Mouse (Mus musculus): ENCODE results near the gene Hnrnpr. TPM values are rescaled to one million over a fixed set of nuclear protein-coding genes. Genes with fewer than 3 reads are reported as not detected.

The Hnrnpr gene
- 208 to 281 TPM (median 261 TPM) in 3 replicates for total RNA-seq (2017)

DNA sequence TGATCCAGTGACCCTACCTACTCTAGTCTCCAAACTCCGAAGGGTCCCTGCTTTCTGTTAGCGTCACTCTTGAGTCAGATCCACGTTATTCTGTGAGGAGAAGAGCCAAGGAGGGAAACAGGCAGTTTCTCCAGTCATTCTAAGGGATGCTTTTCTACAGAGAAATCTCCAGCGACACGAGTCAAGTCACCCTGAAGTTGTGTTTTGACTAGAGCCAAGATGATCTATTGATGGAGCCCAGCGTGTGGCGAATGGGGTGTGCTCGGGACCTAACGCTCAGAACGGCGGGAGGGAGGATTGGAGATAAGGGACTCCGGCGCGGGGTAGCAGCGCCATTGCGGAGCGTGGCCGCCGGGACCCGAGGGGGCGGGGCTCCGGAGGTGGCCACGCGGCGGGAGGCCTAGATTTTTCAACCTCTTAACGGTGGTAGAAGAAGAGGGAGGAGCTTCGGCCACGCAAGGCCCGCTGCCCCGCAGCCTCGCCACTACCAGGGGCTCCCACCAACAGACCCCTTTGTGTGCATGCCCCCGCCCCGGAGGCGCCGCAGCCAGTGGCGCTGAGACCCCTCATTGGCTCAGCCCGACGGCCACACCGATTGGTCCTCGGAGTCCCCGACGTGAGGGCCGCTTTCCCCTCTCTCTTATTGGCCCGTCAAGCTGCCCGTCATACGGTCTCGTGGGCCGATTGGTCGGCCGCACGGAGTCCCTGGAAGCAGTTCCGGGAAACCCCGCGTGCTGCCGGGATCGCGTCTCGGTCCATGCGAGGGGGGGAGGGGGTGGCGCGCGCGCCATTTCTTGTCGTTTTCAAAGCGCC, at the start of gene Hnrnpr:
Hnrnpr (plus strand) TSS at position 714 of the 813 bp plus-strand sequence.
- peak; percentile 100 for ATAC-seq (replicated peaks; ENCODE audit: insufficient number of reproducible peaks, low FRiP score, low TSS enrichment, poor library complexity, severe bottlenecking)

DNA sequence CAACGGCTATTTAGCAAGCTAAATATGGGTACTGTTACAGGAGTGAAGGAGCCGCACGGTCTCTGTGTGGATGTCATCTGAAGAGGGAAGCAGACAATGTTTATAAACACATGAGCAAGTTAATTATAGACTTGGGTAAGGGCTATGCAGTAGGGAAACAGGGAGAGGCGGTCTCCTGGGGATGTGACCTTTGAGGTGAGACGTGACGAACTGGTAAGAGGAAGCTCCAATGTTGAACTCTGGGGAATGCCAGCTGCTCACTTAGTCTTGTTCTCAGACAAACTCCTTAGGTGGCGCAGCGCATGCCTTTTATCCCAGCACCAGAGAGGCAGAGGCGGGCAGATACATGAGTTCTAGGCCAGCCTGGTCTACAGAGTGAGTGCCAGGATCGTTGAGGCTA, 48.8 kb upstream of the Hnrnpr start:
- peak; percentile 80 for ATAC-seq (replicated peaks; ENCODE audit: insufficient number of reproducible peaks, low FRiP score, low TSS enrichment, poor library complexity, severe bottlenecking)

DNA sequence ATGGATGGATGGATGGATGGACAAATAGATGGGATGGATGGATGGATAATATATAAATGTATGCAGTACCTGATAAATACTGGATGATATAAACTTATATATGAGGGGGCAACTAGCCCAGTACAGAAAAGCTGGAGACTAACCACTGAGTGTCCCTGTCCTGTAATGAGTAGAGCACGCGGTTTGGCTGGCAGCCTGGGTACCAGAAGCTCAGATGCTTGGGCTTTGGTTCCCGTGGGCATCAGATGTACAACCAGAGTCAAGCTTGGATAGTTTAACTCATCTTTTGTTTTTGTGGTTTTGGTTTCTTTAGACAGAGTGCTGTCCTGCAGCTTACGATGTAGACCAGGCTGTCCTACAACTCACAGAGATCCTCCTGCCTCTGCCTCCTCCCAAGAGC, 47.2 kb upstream of the Hnrnpr start:
- no peak for ATAC-seq (replicated peaks; ENCODE audit: insufficient number of reproducible peaks, low FRiP score, low TSS enrichment, poor library complexity, severe bottlenecking)

DNA sequence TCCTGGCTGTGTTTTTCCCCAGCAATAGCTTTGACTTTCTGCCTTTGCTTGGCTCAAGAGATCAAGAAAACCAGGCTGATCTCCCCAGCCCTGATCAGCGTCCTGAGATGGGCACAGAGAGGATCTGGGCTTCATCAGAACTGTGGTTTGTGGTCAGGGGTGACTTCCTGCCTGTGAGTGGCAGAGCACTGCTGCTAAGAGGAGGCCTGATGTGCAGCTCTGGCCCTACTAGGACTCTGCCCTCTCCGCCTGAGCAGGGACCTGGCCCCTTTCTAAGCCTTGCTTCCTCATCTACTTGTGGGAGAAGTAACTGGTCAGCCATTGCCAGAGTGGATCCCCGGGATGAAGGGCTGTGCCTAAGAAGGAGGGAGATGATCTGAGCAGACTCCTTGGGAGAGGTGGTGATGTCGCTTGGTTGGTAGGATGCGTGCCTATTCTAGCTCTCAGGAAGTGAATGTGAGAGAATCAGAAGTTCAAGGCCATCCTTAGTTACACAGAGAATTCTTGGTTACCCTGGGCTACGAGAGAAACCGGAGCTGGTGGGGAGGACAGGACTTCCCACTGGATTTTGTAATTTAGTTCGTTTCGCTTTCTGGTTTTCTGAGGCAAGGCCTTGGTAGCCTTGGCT, 43.9 kb upstream of the Hnrnpr start:
- peak; percentile 94 for ATAC-seq (replicated peaks; ENCODE audit: insufficient number of reproducible peaks, low FRiP score, low TSS enrichment, poor library complexity, severe bottlenecking)

DNA sequence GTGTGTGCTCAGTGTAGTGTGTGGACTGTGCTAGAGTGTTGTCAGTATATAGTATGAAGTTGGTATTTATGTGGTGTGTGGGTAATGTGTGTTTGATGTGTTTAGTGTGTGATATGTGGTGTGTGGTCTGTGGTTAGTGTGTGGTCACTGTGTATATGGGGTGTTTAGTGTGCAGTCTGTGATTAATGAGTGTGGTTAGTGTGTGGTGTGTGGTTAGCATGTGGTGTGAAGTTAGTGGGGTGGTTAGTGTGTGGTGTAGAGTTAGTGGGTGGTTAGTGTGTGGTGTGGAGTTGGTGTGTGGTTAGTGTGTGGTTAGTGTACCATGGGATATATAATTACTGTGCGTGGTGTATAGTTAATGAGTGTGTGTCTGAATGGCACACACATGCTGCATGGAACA, 41.8 kb upstream of the Hnrnpr start:
- ATAC-seq (replicated peaks; ENCODE audit: insufficient number of reproducible peaks, low FRiP score, low TSS enrichment, poor library complexity, severe bottlenecking) = no peak

DNA sequence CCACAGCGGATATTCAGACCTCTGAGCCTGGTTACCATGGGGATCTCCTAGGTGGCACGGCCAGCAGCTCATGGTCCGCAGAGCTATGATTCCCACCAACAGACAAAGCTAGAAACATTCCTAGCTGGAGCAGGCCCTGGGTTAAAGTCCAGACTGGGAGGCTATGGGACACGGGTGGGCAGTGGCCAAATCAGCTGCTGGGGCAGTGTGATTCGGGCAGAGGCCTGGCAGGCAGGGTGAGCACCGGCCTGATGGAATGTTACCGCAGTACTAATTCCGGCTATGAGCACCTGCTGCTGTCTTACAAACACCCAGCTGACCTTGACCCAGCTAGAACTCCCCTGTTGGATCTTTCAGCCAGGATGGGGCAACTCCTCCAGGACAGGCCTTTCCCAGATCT, 40.1 kb upstream of the Hnrnpr start:
- no peak for ATAC-seq (replicated peaks; ENCODE audit: insufficient number of reproducible peaks, low FRiP score, low TSS enrichment, poor library complexity, severe bottlenecking)

DNA sequence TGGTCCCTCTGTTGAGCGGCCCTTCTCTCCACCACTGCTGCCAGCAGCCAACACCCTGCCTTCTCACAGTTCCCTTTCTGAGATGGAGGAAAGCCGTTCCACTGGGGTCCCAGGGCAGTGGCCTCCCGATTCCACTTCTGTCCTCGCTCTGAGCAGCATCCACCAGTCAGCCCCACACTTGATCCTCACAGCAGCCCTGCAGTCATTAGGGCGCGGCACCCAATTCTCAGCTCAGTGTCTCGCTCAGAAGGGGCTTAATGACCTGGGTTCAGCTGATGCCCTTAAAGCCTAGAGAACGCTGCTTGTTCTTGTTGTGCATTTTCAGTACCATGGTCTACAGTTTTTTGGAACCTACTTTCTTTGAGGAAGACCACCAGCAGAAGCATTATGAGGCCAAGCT, 29.6 kb upstream of the Hnrnpr start:
- ATAC-seq (replicated peaks; ENCODE audit: insufficient number of reproducible peaks, low FRiP score, low TSS enrichment, poor library complexity, severe bottlenecking) = no peak

DNA sequence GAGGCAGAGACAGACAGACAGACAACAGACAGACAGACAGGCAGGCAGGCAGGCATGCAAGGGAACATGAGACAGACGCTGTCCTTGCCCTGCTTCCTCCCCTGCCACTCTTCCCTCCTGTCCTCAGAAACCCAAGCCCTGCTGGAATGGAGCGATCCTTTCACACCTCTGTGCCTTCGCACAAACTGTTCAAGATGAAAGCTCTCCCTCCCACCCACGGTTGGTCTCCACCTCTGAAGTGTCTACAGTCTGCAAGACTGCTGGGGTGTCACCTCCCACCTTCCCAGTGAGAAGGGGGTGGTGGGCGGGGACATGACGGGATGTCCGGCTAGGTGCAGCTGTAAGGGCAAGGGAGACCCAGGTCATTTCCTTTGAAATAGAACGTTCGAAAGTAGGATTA, 29.1 kb upstream of the Hnrnpr start:
- ATAC-seq (replicated peaks; ENCODE audit: insufficient number of reproducible peaks, low FRiP score, low TSS enrichment, poor library complexity, severe bottlenecking) = no peak

DNA sequence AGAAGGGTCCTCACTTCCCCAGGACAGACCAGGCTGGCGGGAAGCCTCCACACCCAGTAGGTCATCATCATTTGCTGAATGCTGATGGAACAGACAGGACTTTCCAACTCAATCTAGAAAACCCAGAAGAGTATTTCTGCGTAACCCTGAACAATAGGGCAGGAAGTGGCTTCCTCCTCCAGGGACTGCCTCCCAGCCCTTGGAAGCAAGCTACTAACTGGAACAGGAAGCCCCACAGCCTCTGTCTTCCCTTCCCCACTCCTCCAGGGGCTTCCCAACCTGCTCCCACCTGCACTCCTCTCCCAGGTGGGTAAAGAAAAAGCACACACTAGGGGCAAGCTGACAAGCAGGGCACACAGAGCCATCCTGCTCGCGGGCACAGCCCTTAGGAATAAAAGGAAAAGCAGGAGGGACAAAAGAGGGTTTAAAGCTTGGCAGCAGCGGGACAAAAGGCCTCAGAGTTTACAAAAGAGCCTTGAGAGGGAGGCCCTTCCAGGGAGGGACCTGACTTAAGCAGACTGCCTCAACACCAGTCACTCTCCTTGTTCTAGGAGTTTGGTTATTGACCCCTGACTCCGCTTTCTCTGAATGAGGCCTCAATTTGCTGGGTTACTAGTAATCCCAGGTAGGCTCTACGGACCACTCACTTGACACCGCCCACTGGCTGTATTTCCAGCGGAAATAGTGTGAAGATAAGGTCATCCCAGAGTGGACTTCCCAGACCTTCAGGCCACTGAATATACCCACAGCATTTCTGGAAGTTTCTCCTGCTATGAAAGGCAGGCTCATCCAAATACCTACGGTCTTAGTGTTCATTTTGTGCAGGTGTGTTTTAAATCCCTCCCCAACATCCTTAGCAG, 27.9 kb upstream of the Hnrnpr start:
- no peak for ATAC-seq (replicated peaks; ENCODE audit: insufficient number of reproducible peaks, low FRiP score, low TSS enrichment, poor library complexity, severe bottlenecking)

DNA sequence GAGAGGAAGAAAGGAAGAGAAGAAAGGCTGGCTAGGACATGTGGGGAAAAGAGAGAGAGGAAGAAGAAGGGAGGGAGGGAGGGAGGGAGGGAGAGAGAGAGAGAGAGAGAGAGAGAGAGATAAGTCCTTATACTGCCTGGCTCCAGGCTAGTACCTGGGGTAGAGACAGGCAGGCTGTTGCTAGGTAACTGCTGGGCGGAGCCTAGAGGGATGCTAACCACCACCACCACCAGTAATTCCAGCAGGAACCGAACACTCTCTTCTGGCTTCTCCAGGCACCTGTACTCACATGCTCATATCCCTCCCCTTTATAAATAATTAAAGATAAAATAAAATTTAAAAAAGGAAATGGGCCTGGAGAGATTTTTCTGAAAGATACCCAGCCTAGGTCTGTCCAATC, 27.0 kb upstream of the Hnrnpr start:
- no peak for ATAC-seq (replicated peaks; ENCODE audit: insufficient number of reproducible peaks, low FRiP score, low TSS enrichment, poor library complexity, severe bottlenecking)

DNA sequence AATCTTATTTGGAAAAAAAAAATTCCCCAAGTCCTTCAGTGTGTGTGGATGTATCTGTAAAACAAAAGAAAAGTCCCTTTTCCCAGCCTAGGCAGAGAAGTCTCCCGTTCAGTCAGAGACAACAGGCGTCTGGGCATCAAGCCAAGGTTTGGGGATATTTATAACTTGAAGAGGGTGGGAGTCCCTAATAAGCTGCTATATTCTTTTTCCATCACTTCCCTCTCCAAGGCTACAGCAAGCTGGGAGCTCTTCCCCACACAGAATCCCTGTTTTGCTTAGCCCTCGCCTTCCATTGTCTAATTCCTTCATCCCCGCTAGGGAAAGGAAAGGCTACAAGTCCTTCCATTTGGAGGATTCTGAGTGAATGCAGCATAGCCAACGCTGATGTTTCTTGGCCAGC, 26.3 kb upstream of the Hnrnpr start, which contains the start of gene Zfp46:
Zfp46 (plus strand) TSS at position 229 of the 400 bp plus-strand sequence.
- ATAC-seq (replicated peaks; ENCODE audit: insufficient number of reproducible peaks, low FRiP score, low TSS enrichment, poor library complexity, severe bottlenecking) = no peak

DNA sequence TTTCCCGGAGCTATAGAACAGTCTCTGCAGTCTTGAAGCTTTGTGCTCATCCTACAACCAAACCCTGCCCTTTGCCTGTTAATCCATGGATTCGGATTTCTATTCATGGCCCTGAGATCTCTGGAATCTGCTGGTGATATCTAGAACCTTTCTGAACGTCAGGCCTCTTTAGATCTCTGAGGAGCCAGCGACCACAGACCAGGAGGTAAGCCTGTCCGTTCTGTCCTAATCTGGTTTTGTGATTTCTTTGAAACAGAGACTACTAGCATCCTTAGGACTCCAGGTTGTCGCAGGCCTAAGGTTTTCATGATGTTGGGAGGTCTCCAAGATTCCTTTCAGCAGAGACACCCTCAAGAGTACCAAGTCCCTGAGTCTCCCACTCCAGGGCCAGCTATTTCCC, 25.9 kb upstream of the Hnrnpr start:
- no peak for ATAC-seq (replicated peaks; ENCODE audit: insufficient number of reproducible peaks, low FRiP score, low TSS enrichment, poor library complexity, severe bottlenecking)

DNA sequence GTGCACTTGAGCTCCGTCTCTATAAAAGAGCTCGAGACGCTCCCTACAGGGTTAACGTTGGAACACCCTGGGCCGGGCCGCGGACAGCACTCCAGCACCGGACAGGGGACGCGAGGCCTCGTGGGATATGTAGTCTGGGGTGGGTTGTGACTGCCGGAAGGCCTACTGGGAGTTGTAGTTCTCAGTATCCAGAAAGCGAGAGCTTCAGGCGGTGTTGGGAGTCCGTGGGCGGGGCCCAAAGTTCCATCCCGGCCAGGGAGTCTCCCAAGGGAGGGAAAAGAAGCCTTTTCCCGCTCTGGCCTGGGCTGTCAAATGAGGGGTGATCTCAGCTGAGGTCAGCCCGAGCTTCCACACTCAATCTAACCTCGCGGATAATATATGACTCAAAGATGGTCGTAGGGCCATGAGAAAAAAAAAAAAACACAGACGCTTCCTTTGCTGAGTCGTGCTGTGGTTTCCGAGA, 25.4 kb upstream of the Hnrnpr start:
- ATAC-seq (replicated peaks; ENCODE audit: insufficient number of reproducible peaks, low FRiP score, low TSS enrichment, poor library complexity, severe bottlenecking) = peak; percentile 95

DNA sequence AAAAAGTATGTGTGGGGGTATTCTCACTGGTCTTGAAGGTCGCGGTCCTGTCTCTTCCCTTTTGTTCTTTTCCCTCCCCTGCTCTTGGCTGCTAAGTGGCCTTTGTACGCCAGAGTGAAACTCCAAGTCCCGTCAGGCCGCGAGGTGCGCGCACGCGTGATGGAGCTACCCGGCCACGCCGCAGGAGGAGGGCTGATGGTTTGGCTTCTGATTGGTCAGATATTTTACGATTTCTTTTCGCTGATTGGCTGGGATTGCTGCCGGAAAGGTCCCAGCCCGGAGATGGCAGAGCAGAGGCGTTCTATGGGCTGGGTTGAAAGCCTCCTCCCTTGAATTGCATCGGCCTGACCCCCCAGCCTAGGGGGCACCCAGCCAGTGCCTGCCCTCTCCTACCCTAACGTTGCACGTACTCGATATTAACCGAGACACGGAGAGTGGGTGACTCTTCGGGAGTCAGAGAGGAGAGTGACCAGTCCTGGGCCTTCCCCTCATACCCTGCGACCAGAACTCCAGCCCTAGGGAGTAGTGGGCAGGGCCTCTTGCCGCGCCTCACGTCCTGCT, 24.9 kb upstream of the Hnrnpr start:
- ATAC-seq (replicated peaks; ENCODE audit: insufficient number of reproducible peaks, low FRiP score, low TSS enrichment, poor library complexity, severe bottlenecking) = peak; percentile 95

DNA sequence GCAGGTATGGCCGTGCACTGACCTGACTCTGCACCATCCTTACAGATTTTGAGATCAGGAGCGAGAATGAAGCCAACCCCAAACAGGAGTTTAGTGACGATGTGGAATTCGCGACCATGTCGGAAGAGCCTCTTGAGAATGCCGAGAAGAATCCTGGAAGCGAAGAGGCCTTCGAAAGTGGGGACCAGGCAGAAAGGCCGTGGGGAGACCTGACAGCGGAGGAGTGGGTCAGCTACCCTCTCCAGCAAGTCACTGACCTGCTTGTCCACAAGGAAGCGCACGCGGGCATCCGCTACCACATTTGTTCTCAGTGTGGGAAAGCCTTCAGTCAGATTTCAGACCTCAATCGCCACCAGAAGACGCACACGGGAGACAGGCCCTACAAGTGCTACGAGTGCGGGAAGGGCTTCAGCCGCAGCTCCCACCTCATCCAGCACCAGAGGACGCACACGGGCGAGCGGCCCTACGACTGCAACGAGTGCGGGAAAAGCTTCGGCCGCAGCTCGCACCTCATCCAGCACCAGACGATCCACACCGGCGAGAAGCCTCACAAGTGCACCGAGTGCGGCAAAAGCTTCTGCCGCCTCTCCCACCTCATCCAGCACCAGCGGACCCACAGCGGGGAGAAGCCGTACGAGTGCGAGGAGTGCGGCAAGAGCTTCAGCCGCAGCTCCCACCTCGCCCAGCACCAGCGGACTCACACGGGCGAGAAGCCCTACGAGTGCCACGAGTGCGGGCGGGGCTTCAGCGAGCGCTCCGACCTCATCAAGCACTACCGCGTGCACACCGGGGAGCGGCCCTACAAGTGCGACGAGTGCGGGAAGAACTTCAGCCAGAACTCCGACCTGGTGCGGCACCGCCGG, 20.6 kb upstream of the Hnrnpr start:
- ATAC-seq (replicated peaks; ENCODE audit: insufficient number of reproducible peaks, low FRiP score, low TSS enrichment, poor library complexity, severe bottlenecking) = no peak

DNA sequence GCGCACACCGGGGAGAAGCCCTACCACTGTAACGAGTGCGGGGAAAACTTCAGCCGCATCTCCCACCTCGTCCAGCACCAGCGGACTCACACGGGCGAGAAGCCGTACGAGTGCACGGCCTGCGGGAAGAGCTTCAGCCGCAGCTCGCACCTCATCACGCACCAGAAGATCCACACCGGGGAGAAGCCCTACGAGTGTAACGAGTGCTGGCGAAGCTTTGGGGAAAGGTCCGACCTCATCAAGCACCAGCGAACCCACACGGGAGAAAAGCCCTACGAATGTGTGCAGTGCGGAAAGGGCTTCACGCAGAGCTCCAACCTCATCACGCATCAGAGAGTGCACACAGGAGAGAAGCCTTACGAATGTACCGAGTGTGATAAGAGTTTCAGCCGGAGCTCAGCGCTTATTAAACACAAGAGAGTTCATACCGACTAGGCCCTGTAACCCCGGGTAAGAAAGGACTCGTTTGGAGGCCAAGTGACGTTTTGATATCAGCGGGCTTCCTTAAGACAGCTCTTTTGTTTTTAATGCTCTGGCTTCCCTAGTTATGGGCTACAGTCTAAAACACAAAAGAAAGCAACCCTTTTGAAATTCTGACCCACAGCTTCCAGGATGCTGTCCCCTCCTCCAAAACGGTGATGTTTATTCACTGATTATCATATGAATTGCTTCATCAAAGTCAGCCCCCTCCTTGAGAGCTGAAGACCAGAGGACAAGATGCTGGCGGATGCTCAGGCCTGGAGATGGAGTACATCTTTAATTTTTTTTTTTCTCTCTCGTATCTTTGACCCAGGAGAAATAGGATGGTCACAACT, 19.8 kb upstream of the Hnrnpr start:
- ATAC-seq (replicated peaks; ENCODE audit: insufficient number of reproducible peaks, low FRiP score, low TSS enrichment, poor library complexity, severe bottlenecking) = no peak

DNA sequence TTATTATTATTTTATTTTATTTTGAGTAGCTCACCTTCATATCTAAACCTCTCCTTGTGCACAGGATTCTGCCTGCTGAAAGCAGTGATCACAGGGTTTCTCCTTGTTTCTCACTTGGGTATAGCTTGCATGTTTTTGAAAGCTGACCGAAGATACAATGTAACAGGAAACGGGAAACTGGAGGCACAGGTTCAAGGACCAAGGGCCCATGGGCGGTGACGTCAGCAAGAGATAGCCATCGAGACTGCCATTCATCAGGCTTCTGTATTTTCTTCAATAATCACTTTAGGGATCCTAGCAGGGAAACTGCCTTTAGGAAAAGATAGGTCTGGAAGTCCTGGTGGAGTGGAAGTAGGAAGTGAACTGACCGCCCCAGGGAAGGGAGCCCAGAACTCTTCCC, 19.1 kb upstream of the Hnrnpr start:
- no peak for ATAC-seq (replicated peaks; ENCODE audit: insufficient number of reproducible peaks, low FRiP score, low TSS enrichment, poor library complexity, severe bottlenecking)

All from monocyte, adult 5-6 weeks (primary cell).